Mouse (Mus musculus) lung, embryonic 14.5 days (tissue): ENCODE data around the gene Slc9a1. TPM values are rescaled to one million over a fixed set of nuclear protein-coding genes. Genes with fewer than 3 reads are reported as not detected.

Source experiments
- ATAC-seq: fragments of 200-750 bp; cut with Nextera tagmentation; 2 replicates; pipeline ENCODE4 v1.8.0; 2017; ENCODE audit warnings: mild to moderate bottlenecking, moderate TSS enrichment, moderate library complexity; ENCODE audit not compliant: insufficient read depth
- DNase-seq: peaks from one replicate; pipeline ENCODE4 v3.0.0-alpha.2; 2015
- H3K27ac ChIP-seq: fragments of 300-500 bp; sonication (generic); 2 replicates; pipeline ENCODE4 v1.5.1; 2014; ENCODE audit warnings: low read depth, mild to moderate bottlenecking, moderate library complexity
- H3K27me3 ChIP-seq: fragments of 300-500 bp; sonication (generic); 2 replicates; pipeline ENCODE4 v1.6.1; 2014; ENCODE audit warnings: low read length, control low read depth; ENCODE audit not compliant: insufficient read depth
- H3K36me3 ChIP-seq: fragments of 300-500 bp; sonication (generic); 2 replicates; pipeline ENCODE4 v1.6.1; 2014; ENCODE audit warnings: control low read depth; ENCODE audit not compliant: insufficient read depth
- H3K4me1 ChIP-seq: fragments of 300-500 bp; sonication (generic); 2 replicates; pipeline ENCODE4 v1.6.1; 2014; ENCODE audit warnings: antibody characterized with exemption, control low read depth; ENCODE audit not compliant: insufficient read depth
- H3K4me2 ChIP-seq: fragments of 300-500 bp; sonication (generic); 2 replicates; pipeline ENCODE4 v1.6.1; 2014; ENCODE audit warnings: mild to moderate bottlenecking
- H3K4me3 ChIP-seq: fragments of 300-500 bp; sonication (generic); 2 replicates; pipeline ENCODE4 v1.5.1; 2014; ENCODE audit warnings: low read depth, low read length
- H3K9ac ChIP-seq: fragments of 300-500 bp; sonication (generic); 2 replicates; pipeline ENCODE4 v1.6.1; 2014
- H3K9me3 ChIP-seq: fragments of 300-500 bp; sonication (generic); 2 replicates; pipeline ENCODE4 v1.6.1; 2016; ENCODE audit warnings: low read depth, low read length, control low read depth
- CTCF ChIP-seq: IDR thresholded peaks from 2 replicates; pipeline ENCODE4 v1.5.1; 2016; ENCODE audit warnings: antibody characterized with exemption, low read depth
- WGBS: fragments of 180-500 bp; shearing (Covaris S2); extraction: QIAGEN DNeasy Blood & Tissue Kit; methylation state at CpG from one replicate; pipeline ENCODE4 v1.1.7; 2014; 5-methylcytosine and 5-hydroxymethylcytosine counted together
- polyA plus RNA-seq: library from polyadenylated mRNA; unstranded; fragments of >200 nt; fragmentation: Nextera tagmentation; extraction: Ambion mirVana; gene quantifications from 2 replicates; pipeline ENCODE4 v1.2.1, GENCODE M21; 2014

The Slc9a1 gene
- polyA plus RNA-seq, 1 experiment from 2014 or later = 8.7 TPM

GRCm38 (mm10) chr4:133374011-133374410 lies 4.5 kb downstream of the Slc9a1 start:
- no peak overlapping the region for H3K4me3 ChIP-seq
- no peak overlapping the region for H3K4me2 ChIP-seq
- no peaks in the 10 kb centered on the region for H3K9me3 ChIP-seq
- no peaks in the 10 kb centered on the region; the same call in 1 of the 2 replicates for H3K36me3 ChIP-seq
- no peak for DNase-seq
- ATAC-seq = no peak
- no peaks in the 10 kb centered on the region for H3K27me3 ChIP-seq
- no peak overlapping the region for H3K9ac ChIP-seq
- WGBS = 66% methylated on average over 4 of the region's 4 CpGs
- no peak overlapping the region for H3K27ac ChIP-seq
- TF ChIP-seq CTCF = no peak
- peaks cover 43% of the 10 kb centered on the region for H3K4me1 ChIP-seq

- no peak overlapping the region for H3K9ac ChIP-seq
Measured at GRCm38 (mm10) chr4:133375812-133376577, 6.5 kb downstream of the Slc9a1 start.

DNA sequence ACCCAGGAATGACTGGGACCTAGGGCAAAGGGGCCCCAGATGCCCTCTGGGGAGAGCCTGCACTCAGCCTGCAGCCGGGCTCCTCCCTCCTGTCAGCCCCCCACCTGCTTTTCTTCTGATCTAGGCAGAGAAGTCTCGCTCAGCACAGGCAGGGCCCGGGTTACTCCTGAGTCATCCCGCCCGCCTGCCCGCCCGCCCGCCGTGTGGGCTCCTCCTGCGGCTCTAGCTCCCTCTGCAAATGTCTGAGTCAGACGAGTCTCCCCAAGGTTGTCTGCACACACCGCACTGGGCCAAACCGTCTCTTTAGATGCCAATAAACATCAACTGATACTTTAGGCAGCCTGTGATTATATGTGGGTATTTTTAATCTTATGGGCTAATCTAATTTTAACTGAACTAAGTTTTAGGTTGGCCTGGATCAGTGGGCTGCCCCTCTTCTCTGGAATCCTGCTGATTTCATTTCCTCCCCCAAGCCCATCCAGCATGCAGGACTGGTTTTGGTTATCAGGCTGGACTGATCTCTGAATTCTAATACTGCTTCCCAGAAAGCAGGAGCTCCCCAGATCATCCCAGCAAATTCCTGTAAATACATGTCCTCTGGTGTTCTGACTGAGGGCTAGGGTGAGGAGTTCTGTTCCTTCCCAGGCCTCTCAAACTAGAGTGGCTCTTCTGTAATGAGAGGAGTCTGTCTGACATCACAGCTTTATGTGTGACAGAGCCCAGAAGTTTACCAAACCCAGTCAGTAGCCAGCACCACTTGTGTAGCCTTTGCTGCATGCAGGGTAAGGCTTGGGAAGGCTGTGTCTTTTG lies 8.9 kb downstream of the Slc9a1 start:
- Histone ChIP-seq H3K4me3 (no peak overlapping the region), H3K4me1 (peaks cover 31% of the 10 kb centered on the region)

More at GRCm38 (mm10) chr4:133375812-133376577, 6.5 kb downstream of the Slc9a1 start:
- peaks cover 52% of the 10 kb centered on the region for H3K4me1 ChIP-seq
- no peak for ATAC-seq
- H3K27me3 ChIP-seq = no peaks in the 10 kb centered on the region
- TF ChIP-seq CTCF = no peak
- WGBS = 64% methylated on average over 10 of the region's 10 CpGs
- no peaks in the 10 kb centered on the region for H3K9me3 ChIP-seq
- DNase-seq = no peak
- no peak overlapping the region for H3K4me2 ChIP-seq
- no peaks in the 10 kb centered on the region; the same call in 1 of the 2 replicates for H3K36me3 ChIP-seq
- H3K4me3 ChIP-seq = no peak overlapping the region
- H3K27ac ChIP-seq = no peak overlapping the region

DNA sequence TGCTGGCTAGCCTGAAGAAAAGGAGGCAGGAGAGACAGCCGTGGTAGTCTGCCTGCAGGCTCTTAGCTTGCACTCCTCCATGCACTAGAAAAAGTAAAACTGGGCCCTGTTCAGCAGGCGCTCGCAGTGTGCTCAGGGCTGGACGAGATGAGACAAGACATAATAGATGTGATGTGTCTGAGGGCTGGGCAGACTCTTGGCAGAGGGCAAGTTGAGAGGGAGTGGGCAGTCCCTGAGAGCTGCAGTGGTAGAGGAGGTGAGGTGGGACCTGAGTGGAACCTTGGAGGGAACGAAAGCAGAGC lies 9.5 kb downstream of the Slc9a1 start:
- peaks cover 31% of the 10 kb centered on the region for H3K4me1 ChIP-seq
- ATAC-seq (peak; percentile 16; the same call in 1 of the 2 replicates), DNase-seq (peak; percentile 39)
- H3K4me2 ChIP-seq = 0 out of 2 replicates have a peak overlapping the region, but pooled peaks have one; percentile 22
- peak overlapping the region; percentile 4; the same call in 1 of the 2 replicates for H3K27ac ChIP-seq
- H3K9ac ChIP-seq = no peak overlapping the region
- H3K4me3 ChIP-seq = no peak overlapping the region
- H3K9me3 ChIP-seq = no peaks in the 10 kb centered on the region
- no peaks in the 10 kb centered on the region for H3K27me3 ChIP-seq
- 24% methylated on average over 5 of the region's 5 CpGs for WGBS
- no peak for TF ChIP-seq CTCF
- H3K36me3 ChIP-seq = no peaks in the 10 kb centered on the region; the same call in 1 of the 2 replicates

More for the DNA sequence above, 8.9 kb downstream of the Slc9a1 start:
- no peaks in the 10 kb centered on the region for H3K9me3 ChIP-seq
- peak overlapping the region; percentile 20; the same call in 1 of the 2 replicates for H3K4me2 ChIP-seq
- peak; percentile 52 for DNase-seq
- no peak for TF ChIP-seq CTCF
- H3K27me3 ChIP-seq = no peaks in the 10 kb centered on the region
- H3K9ac ChIP-seq = peak overlapping the region; percentile 17; the same call in 1 of the 2 replicates
- H3K36me3 ChIP-seq = no peaks in the 10 kb centered on the region; the same call in 1 of the 2 replicates
- peak overlapping the region; percentile 4 for H3K27ac ChIP-seq
- 19% methylated on average over 13 of the region's 13 CpGs for WGBS
- ATAC-seq = peak; percentile 68

DNA sequence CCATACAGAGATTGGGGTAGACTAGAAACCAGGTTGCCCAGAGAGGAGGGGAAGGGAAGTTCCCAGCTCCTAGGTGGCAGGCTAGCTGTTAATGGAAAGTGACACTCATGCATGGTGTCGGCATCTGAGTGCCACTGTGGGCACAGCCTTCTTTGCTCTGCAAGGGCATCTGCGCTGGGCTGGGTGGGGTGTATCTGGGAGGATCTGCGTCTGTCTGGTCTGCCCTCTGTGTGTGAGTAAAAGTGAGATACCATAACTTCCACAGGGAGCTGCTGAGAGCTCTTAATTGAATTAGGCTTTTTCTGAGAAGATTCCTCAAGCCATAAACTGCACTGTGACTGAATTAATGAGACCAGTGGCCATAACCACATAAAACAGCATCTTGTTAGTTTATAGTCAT lies 10.4 kb downstream of the Slc9a1 start:
- H3K4me3 ChIP-seq = no peak overlapping the region
- H3K36me3 ChIP-seq = peaks cover 1% of the 10 kb centered on the region; the same call in 1 of the 2 replicates
- H3K4me1 ChIP-seq = peaks cover 31% of the 10 kb centered on the region
- H3K9me3 ChIP-seq = no peaks in the 10 kb centered on the region
- whole genome bisulfite sequencing = 48% methylated on average over 3 of the region's 3 CpGs
- DNase-seq (no peak), ATAC-seq (no peak)
- no peak for TF ChIP-seq CTCF
- no peak overlapping the region for H3K4me2 ChIP-seq
- peak overlapping the region; percentile 48; the same call in 1 of the 2 replicates for H3K27ac ChIP-seq
- 0 out of 2 replicates have a peak overlapping the region, but pooled peaks have one; percentile 25 for H3K9ac ChIP-seq
- H3K27me3 ChIP-seq = no peaks in the 10 kb centered on the region

DNA sequence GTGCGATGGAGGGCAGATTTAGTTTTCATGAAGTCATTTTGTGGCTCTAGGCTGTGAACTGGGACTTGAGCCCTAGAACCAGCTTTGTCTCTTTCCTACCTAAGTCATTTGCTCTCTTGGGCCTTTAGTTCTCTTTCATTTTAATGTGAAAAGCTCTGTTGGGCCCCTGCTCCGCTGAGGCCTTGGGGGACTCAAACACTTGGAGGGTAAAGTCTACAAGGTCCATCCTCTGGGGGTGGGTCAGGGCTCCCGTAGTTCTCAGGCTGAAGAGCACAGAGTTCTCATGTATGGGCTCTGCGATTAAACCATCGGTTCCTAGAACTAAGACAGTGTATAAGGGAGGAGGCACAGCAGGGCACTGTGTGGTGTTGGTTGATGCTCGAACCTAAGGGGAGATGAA lies 11.0 kb downstream of the Slc9a1 start:
- peaks cover 31% of the 10 kb centered on the region for H3K4me1 ChIP-seq
- peak overlapping the region; percentile 48; the same call in 1 of the 2 replicates for H3K27ac ChIP-seq
- DNase-seq = no peak
- H3K9me3 ChIP-seq = no peaks in the 10 kb centered on the region
- H3K4me3 ChIP-seq = no peak overlapping the region
- H3K27me3 ChIP-seq = no peaks in the 10 kb centered on the region
- 0 out of 2 replicates have a peak overlapping the region, but pooled peaks have one; percentile 4 for H3K4me2 ChIP-seq
- peaks cover 6% of the 10 kb centered on the region; the same call in 1 of the 2 replicates for H3K36me3 ChIP-seq
- 61% methylated on average over 6 of the region's 6 CpGs for WGBS
- ATAC-seq = no peak
- no peak for TF ChIP-seq CTCF
- H3K9ac ChIP-seq = no peak overlapping the region; the same call in 1 of the 2 replicates
